Mouse (Mus musculus) kidney, embryonic 16.5 days (tissue): ENCODE data around the gene Gm13279. TPM values are rescaled to one million over a fixed set of nuclear protein-coding genes. Genes with fewer than 3 reads are reported as not detected.
"Not testable (repeated sequence)": the region's sequence is repeated elsewhere in the genome, so short reads cannot be mapped to it uniquely, and the experiment has no call there.

Source experiments
- ATAC-seq: fragments of 200-750 bp; cut with Nextera tagmentation; 2 replicates; pipeline ENCODE4 v1.8.0; 2017; ENCODE audit warnings: moderate TSS enrichment; ENCODE audit not compliant: low FRiP score, low TSS enrichment
- H3K27ac ChIP-seq: fragments of 300-500 bp; sonication (generic); 2 replicates; pipeline ENCODE4 v1.5.1; 2014; ENCODE audit warnings: low read length
- H3K27me3 ChIP-seq: fragments of 300-500 bp; sonication (generic); 2 replicates; pipeline ENCODE4 v1.6.1; 2014; ENCODE audit warnings: low read length, control low read depth, mixed read lengths; ENCODE audit not compliant: insufficient read depth
- H3K36me3 ChIP-seq: fragments of 300-500 bp; sonication (generic); 2 replicates; pipeline ENCODE4 v1.6.1; 2014; ENCODE audit warnings: low read length, control low read depth, mixed read lengths; ENCODE audit not compliant: insufficient read depth
- H3K4me1 ChIP-seq: fragments of 300-500 bp; sonication (generic); 2 replicates; pipeline ENCODE4 v1.6.1; 2014; ENCODE audit warnings: low read length, control low read depth, mixed read lengths; ENCODE audit not compliant: insufficient read depth
- H3K4me2 ChIP-seq: fragments of 300-500 bp; sonication (generic); replicated peaks from 2 replicates; pipeline ENCODE4 v1.6.1; 2014; ENCODE audit warnings: low read depth, low read length
- H3K4me3 ChIP-seq: fragments of 300-500 bp; sonication (generic); 2 replicates; pipeline ENCODE4 v1.5.1; 2014; ENCODE audit warnings: mild to moderate bottlenecking, low read length
- H3K9ac ChIP-seq: fragments of 300-500 bp; sonication (generic); replicated peaks from 2 replicates; pipeline ENCODE4 v1.6.1; 2014; ENCODE audit warnings: low read length
- H3K9me3 ChIP-seq: fragments of 300-500 bp; sonication (generic); 2 replicates; pipeline ENCODE4 v1.6.1; 2016; ENCODE audit warnings: low read length, control low read depth
- WGBS: fragments of 180-500 bp; shearing (Covaris S2); extraction: QIAGEN DNeasy Blood & Tissue Kit; methylation state at CpG from one replicate; pipeline ENCODE4 v1.1.7; 2014; 5-methylcytosine and 5-hydroxymethylcytosine counted together
- polyA plus RNA-seq: library from polyadenylated mRNA; unstranded; fragments of >200 nt; fragmentation: Nextera tagmentation; extraction: Ambion mirVana; gene quantifications from 2 replicates; pipeline ENCODE4 v1.2.1, GENCODE M21; 2015

Gm13279 gene
- polyA plus RNA-seq, 1 experiment from 2014 or later = not detected

- H3K4me1 ChIP-seq, H3K9me3 ChIP-seq, H3K9ac ChIP-seq, H3K27me3 ChIP-seq, H3K36me3 ChIP-seq, ATAC-seq, H3K27ac ChIP-seq, H3K4me2 ChIP-seq, H3K4me3 ChIP-seq: not testable (repeated sequence)
- whole genome bisulfite sequencing = 67% methylated on average over 7 of the region's 9 CpGs
Measured at GRCm38 (mm10) chr4:88762341-88762740, 34.9 kb upstream of the Gm13279 start.

GRCm38 (mm10) chr4:88763384-88764018 is 33.7 kb upstream of the Gm13279 start:
- not testable (repeated sequence) for ATAC-seq, H3K4me1 ChIP-seq, H3K27ac ChIP-seq, H3K27me3 ChIP-seq, H3K36me3 ChIP-seq, H3K9me3 ChIP-seq
- WGBS = 2% methylated on average over 25 of the region's 42 CpGs
- Histone ChIP-seq H3K9ac (0 out of 2 replicates have a peak overlapping the region, but pooled peaks have one; percentile 41), H3K4me3 (peak overlapping the region; percentile 27), H3K4me2 (peak overlapping the region; percentile 39)

- no CpG with 5 or more reads among the region's 32 CpGs for WGBS
- not testable (repeated sequence) for H3K27ac ChIP-seq, H3K36me3 ChIP-seq, H3K4me3 ChIP-seq, H3K4me1 ChIP-seq, H3K9ac ChIP-seq, H3K9me3 ChIP-seq, H3K27me3 ChIP-seq, H3K4me2 ChIP-seq, ATAC-seq
Measured at GRCm38 (mm10) chr4:88773534-88773933, 23.7 kb upstream of the Gm13279 start, which contains the start of gene Gm13290. Gm13290 (plus strand) TSS chr4:88773834.

GRCm38 (mm10) chr4:88776622-88777021 is 20.6 kb upstream of the Gm13279 start, which contains the start of gene Gm13289:
Gm13289 (plus strand) TSS chr4:88776922.
- WGBS = no CpG with 5 or more reads among the region's 29 CpGs
- not testable (repeated sequence) for ATAC-seq, H3K4me3 ChIP-seq, H3K4me2 ChIP-seq, H3K27ac ChIP-seq, H3K27me3 ChIP-seq, H3K9me3 ChIP-seq, H3K4me1 ChIP-seq, H3K9ac ChIP-seq, H3K36me3 ChIP-seq

GRCm38 (mm10) chr4:88779550-88779949 is 17.6 kb upstream of the Gm13279 start, which contains the start of gene Gm13272:
Gm13272 (plus strand) TSS chr4:88779850.
- not testable (repeated sequence) for H3K27ac ChIP-seq, H3K4me2 ChIP-seq, H3K9me3 ChIP-seq, H3K27me3 ChIP-seq, H3K4me1 ChIP-seq, ATAC-seq, H3K36me3 ChIP-seq, H3K9ac ChIP-seq, H3K4me3 ChIP-seq
- no CpG with 5 or more reads among the region's 29 CpGs for WGBS

- not testable (repeated sequence) for H3K4me2 ChIP-seq, H3K27ac ChIP-seq, H3K27me3 ChIP-seq, ATAC-seq, H3K36me3 ChIP-seq, H3K9ac ChIP-seq, H3K4me1 ChIP-seq, H3K9me3 ChIP-seq, H3K4me3 ChIP-seq
- 52% methylated on average over 14 of the region's 18 CpGs for WGBS
Measured at GRCm38 (mm10) chr4:88780320-88780719, 16.9 kb upstream of the Gm13279 start.

GRCm38 (mm10) chr4:88781831-88782230 is 15.4 kb upstream of the Gm13279 start, which contains the start of gene Ifnz:
Ifnz (plus strand) TSS chr4:88782131.
- not testable (repeated sequence) for H3K27me3 ChIP-seq, ATAC-seq, H3K9ac ChIP-seq, H3K4me1 ChIP-seq, H3K9me3 ChIP-seq, H3K36me3 ChIP-seq
- Histone ChIP-seq H3K27ac (0 out of 2 replicates have a peak within 1 kb of the TSS, but pooled peaks have one; percentile 56), H3K4me2 (peak within 1 kb of the TSS; percentile 42), H3K4me3 (peak within 1 kb of the TSS; percentile 22; the same call in 1 of the 2 replicates)
- 16% methylated on average over 3 of the region's 7 CpGs for WGBS

- not testable (repeated sequence) for H3K9ac ChIP-seq, H3K36me3 ChIP-seq, H3K27me3 ChIP-seq, H3K9me3 ChIP-seq, ATAC-seq, H3K4me1 ChIP-seq
- Histone ChIP-seq H3K4me3 (peak overlapping the region; percentile 22; the same call in 1 of the 2 replicates), H3K4me2 (peak overlapping the region; percentile 42), H3K27ac (0 out of 2 replicates have a peak overlapping the region, but pooled peaks have one; percentile 56)
- WGBS = 0% methylated on average over 1 of the region's 31 CpGs
Measured at GRCm38 (mm10) chr4:88782335-88782734, 14.9 kb upstream of the Gm13279 start.

GRCm38 (mm10) chr4:88785409-88785808 is 11.8 kb upstream of the Gm13279 start, which contains the start of gene Gm13276:
Gm13276 (plus strand) TSS chr4:88785709.
- not testable (repeated sequence) for H3K9me3 ChIP-seq, ATAC-seq, H3K27ac ChIP-seq, H3K4me1 ChIP-seq, H3K4me2 ChIP-seq, H3K27me3 ChIP-seq, H3K36me3 ChIP-seq, H3K4me3 ChIP-seq, H3K9ac ChIP-seq
- no CpG with 5 or more reads among the region's 27 CpGs for WGBS

GRCm38 (mm10) chr4:88788402-88788801 is 8.8 kb upstream of the Gm13279 start, which contains the start of gene Gm13277:
Gm13277 (plus strand) TSS chr4:88788632.
- H3K4me2 ChIP-seq, H3K9ac ChIP-seq, H3K4me3 ChIP-seq, H3K27ac ChIP-seq, H3K36me3 ChIP-seq, H3K4me1 ChIP-seq, H3K9me3 ChIP-seq, H3K27me3 ChIP-seq, ATAC-seq: not testable (repeated sequence)
- WGBS = 0% methylated on average over 2 of the region's 28 CpGs
